Mouse (Mus musculus) limb, embryonic 13.5 days (tissue): Measurements from ENCODE around the gene Cdc42ep2. TPM values are rescaled to one million over a fixed set of nuclear protein-coding genes. Genes with fewer than 3 reads are reported as not detected.

ENCODE experiments used
- ATAC-seq: fragments of 200-750 bp; cut with Nextera tagmentation; 2 replicates; pipeline ENCODE4 v1.8.0; 2017; ENCODE audit warnings: low read depth, moderate number of reproducible peaks, moderate TSS enrichment; ENCODE audit not compliant: low FRiP score
- H3K27ac ChIP-seq: fragments of 300-500 bp; sonication (generic); 2 replicates; pipeline ENCODE4 v1.5.1; 2015; ENCODE audit warnings: inconsistent platforms, mild to moderate bottlenecking, moderate library complexity
- H3K27me3 ChIP-seq: fragments of 300-500 bp; sonication (generic); 2 replicates; pipeline ENCODE4 v1.6.1; 2015; ENCODE audit warnings: mild to moderate bottlenecking, inconsistent platforms
- H3K36me3 ChIP-seq: fragments of 300-500 bp; sonication (generic); 2 replicates; pipeline ENCODE4 v1.6.1; 2015; ENCODE audit warnings: inconsistent platforms, mild to moderate bottlenecking, moderate library complexity
- H3K4me1 ChIP-seq: fragments of 300-500 bp; sonication (generic); 2 replicates; pipeline ENCODE4 v1.6.1; 2015; ENCODE audit warnings: inconsistent platforms
- H3K4me2 ChIP-seq: fragments of 300-500 bp; sonication (generic); replicated peaks from 2 replicates; pipeline ENCODE4 v1.6.1; 2015; ENCODE audit warnings: inconsistent platforms, mild to moderate bottlenecking, moderate library complexity
- H3K4me3 ChIP-seq: fragments of 300-500 bp; sonication (generic); 2 replicates; pipeline ENCODE4 v1.5.1; 2015; ENCODE audit warnings: moderate library complexity, mild to moderate bottlenecking, inconsistent platforms
- H3K9ac ChIP-seq: fragments of 300-500 bp; sonication (generic); 2 replicates; pipeline ENCODE4 v1.6.1; 2015; ENCODE audit warnings: mild to moderate bottlenecking, inconsistent platforms
- H3K9me3 ChIP-seq: fragments of 300-500 bp; sonication (generic); 2 replicates; pipeline ENCODE4 v1.6.1; 2016; ENCODE audit warnings: inconsistent platforms
- WGBS: fragments of 180-500 bp; shearing (Covaris S2); methylation state at CpG from one replicate; pipeline ENCODE4 v1.1.7; 2015; 5-methylcytosine and 5-hydroxymethylcytosine counted together
- polyA plus RNA-seq: library from polyadenylated mRNA; unstranded; fragments of >200 nt; fragmentation: Nextera tagmentation; extraction: Ambion mirVana; gene quantifications from 2 replicates; pipeline ENCODE4 v1.2.1, GENCODE M21; 2015

Gene Cdc42ep2
- polyA plus RNA-seq, 1 experiment from 2014 or later: 4.7 TPM

- no peak for ATAC-seq
- H3K4me2 ChIP-seq: peak overlapping the region; percentile 100
- H3K27ac ChIP-seq: no peak overlapping the region
- peaks cover 45% of the 10 kb centered on the region for H3K4me1 ChIP-seq
- H3K27me3 ChIP-seq: peaks cover 10% of the 10 kb centered on the region
- H3K4me3 ChIP-seq: peak overlapping the region; percentile 60
- H3K9ac ChIP-seq: no peak overlapping the region; the same call in 1 of the 2 replicates
- H3K9me3 ChIP-seq: no peaks in the 10 kb centered on the region
- H3K36me3 ChIP-seq: no peaks in the 10 kb centered on the region
- WGBS: 33% methylated on average over 11 of the region's 11 CpGs
Measured at GRCm38 (mm10) chr19:5925311-5925855, 767 bp upstream of the Cdc42ep2 start.

- H3K27me3 ChIP-seq: peaks cover 10% of the 10 kb centered on the region
- H3K9ac ChIP-seq: peak overlapping the region; percentile 65
- H3K36me3 ChIP-seq: no peaks in the 10 kb centered on the region
- peak overlapping the region; percentile 100 for H3K4me2 ChIP-seq
- no peaks in the 10 kb centered on the region for H3K9me3 ChIP-seq
- peak; percentile 74 for ATAC-seq
- peak overlapping the region; percentile 60 for H3K4me3 ChIP-seq
- peaks cover 35% of the 10 kb centered on the region for H3K4me1 ChIP-seq
- peak overlapping the region; percentile 65 for H3K27ac ChIP-seq
- WGBS: under 1% methylated on average over 38 of the region's 38 CpGs
Measured at GRCm38 (mm10) chr19:5923990-5924712, 465 bp downstream of the Cdc42ep2 start.

- Histone ChIP-seq H3K9ac (no peak overlapping the region), H3K4me3 (no peak overlapping the region), H3K27ac (no peak overlapping the region), H3K9me3 (no peaks in the 10 kb centered on the region), H3K4me1 (peaks cover 24% of the 10 kb centered on the region), H3K36me3 (peaks cover 3% of the 10 kb centered on the region; the same call in 1 of the 2 replicates), H3K27me3 (peaks cover 10% of the 10 kb centered on the region), H3K4me2 (no peak overlapping the region)
- WGBS: 92% methylated on average over 3 of the region's 3 CpGs
- no peak for ATAC-seq
Measured at GRCm38 (mm10) chr19:5922963-5923362, 1.7 kb downstream of the Cdc42ep2 start.

- peaks cover 21% of the 10 kb centered on the region for H3K4me1 ChIP-seq
- H3K4me2 ChIP-seq: peak overlapping the region; percentile 36
- 70% methylated on average over 15 of the region's 15 CpGs for WGBS
- H3K4me3 ChIP-seq: no peak overlapping the region
- no peak for ATAC-seq
- peaks cover 9% of the 10 kb centered on the region for H3K36me3 ChIP-seq
- no peaks in the 10 kb centered on the region for H3K9me3 ChIP-seq
- no peak overlapping the region for H3K27ac ChIP-seq
- peak overlapping the region; percentile 62; the same call in 1 of the 2 replicates for H3K9ac ChIP-seq
- peaks cover 10% of the 10 kb centered on the region for H3K27me3 ChIP-seq
Measured at GRCm38 (mm10) chr19:5922119-5922942, 2.3 kb downstream of the Cdc42ep2 start.

- peaks cover 18% of the 10 kb centered on the region for H3K4me1 ChIP-seq
- peaks cover 12% of the 10 kb centered on the region for H3K36me3 ChIP-seq
- no peaks in the 10 kb centered on the region for H3K9me3 ChIP-seq
- peak overlapping the region; percentile 62; the same call in 1 of the 2 replicates for H3K9ac ChIP-seq
- H3K27ac ChIP-seq: no peak overlapping the region
- H3K4me2 ChIP-seq: peak overlapping the region; percentile 36
- 20% methylated on average over 9 of the region's 9 CpGs for WGBS
- H3K27me3 ChIP-seq: peaks cover 10% of the 10 kb centered on the region
- no peak overlapping the region; the same call in 1 of the 2 replicates for H3K4me3 ChIP-seq
- ATAC-seq: no peak
Measured at GRCm38 (mm10) chr19:5921715-5922114, 2.9 kb downstream of the Cdc42ep2 start.

GRCm38 (mm10) chr19:5913007-5913719 lies 11.5 kb downstream of the Cdc42ep2 start, which contains the start of gene Dpf2:
Gene Dpf2, minus strand, starts transcription at chr19:5913010.
- Histone ChIP-seq H3K4me1 (peaks cover 33% of the 10 kb centered on the region), H3K9ac (peak within 1 kb of the TSS; percentile 97), H3K4me3 (peak within 1 kb of the TSS; percentile 99), H3K4me2 (peak within 1 kb of the TSS; percentile 88), H3K36me3 (peaks cover 20% of the 10 kb centered on the region), H3K9me3 (no peaks in the 10 kb centered on the region), H3K27me3 (no peaks in the 10 kb centered on the region), H3K27ac (peak within 1 kb of the TSS; percentile 91)
- 21% methylated on average over 13 of the region's 13 CpGs for WGBS
- ATAC-seq: no peak

GRCm38 (mm10) chr19:5912103-5913006 lies 12.3 kb downstream of the Cdc42ep2 start:
- peak overlapping the region; percentile 88 for H3K4me2 ChIP-seq
- H3K9me3 ChIP-seq: no peaks in the 10 kb centered on the region
- ATAC-seq: peak; percentile 95
- peaks cover 33% of the 10 kb centered on the region for H3K4me1 ChIP-seq
- H3K36me3 ChIP-seq: peaks cover 12% of the 10 kb centered on the region; the same call in 1 of the 2 replicates
- H3K9ac ChIP-seq: peak overlapping the region; percentile 97
- H3K27ac ChIP-seq: peak overlapping the region; percentile 91
- peak overlapping the region; percentile 99 for H3K4me3 ChIP-seq
- H3K27me3 ChIP-seq: no peaks in the 10 kb centered on the region
- under 1% methylated on average over 59 of the region's 59 CpGs for WGBS

- 7% methylated on average over 14 of the region's 14 CpGs for WGBS
- Histone ChIP-seq H3K9ac (peak overlapping the region; percentile 97), H3K27ac (peak overlapping the region; percentile 91), H3K27me3 (no peaks in the 10 kb centered on the region), H3K9me3 (no peaks in the 10 kb centered on the region), H3K4me3 (peak overlapping the region; percentile 99), H3K36me3 (peaks cover 17% of the 10 kb centered on the region), H3K4me1 (peaks cover 33% of the 10 kb centered on the region), H3K4me2 (peak overlapping the region; percentile 88)
- ATAC-seq: no peak
Measured at GRCm38 (mm10) chr19:5911430-5912102, 13.1 kb downstream of the Cdc42ep2 start.

GRCm38 (mm10) chr19:5910221-5910620 lies 14.4 kb downstream of the Cdc42ep2 start:
- peak overlapping the region; percentile 53; the same call in 1 of the 2 replicates for H3K9ac ChIP-seq
- no peak overlapping the region for H3K27ac ChIP-seq
- no peak overlapping the region for H3K4me3 ChIP-seq
- H3K4me1 ChIP-seq: peaks cover 33% of the 10 kb centered on the region
- no peaks in the 10 kb centered on the region for H3K27me3 ChIP-seq
- peak overlapping the region; percentile 88 for H3K4me2 ChIP-seq
- 79% methylated on average over 6 of the region's 6 CpGs for WGBS
- no peaks in the 10 kb centered on the region for H3K9me3 ChIP-seq
- ATAC-seq: no peak
- peaks cover 28% of the 10 kb centered on the region for H3K36me3 ChIP-seq

- Histone ChIP-seq H3K4me1 (peaks cover 22% of the 10 kb centered on the region), H3K4me3 (no peak overlapping the region), H3K27ac (no peak overlapping the region), H3K9ac (no peak overlapping the region), H3K9me3 (no peaks in the 10 kb centered on the region), H3K4me2 (no peak overlapping the region), H3K36me3 (peaks cover 57% of the 10 kb centered on the region), H3K27me3 (no peaks in the 10 kb centered on the region)
- no peak for ATAC-seq
- WGBS: 82% methylated on average over 3 of the region's 3 CpGs
Measured at GRCm38 (mm10) chr19:5907275-5907674, 17.3 kb downstream of the Cdc42ep2 start.
